Mouse (Mus musculus): ENCODE measurements at regions not wholly inside any gene's neighbourhood (a gene's known extent, or its start where the extent isn't known, plus 50 kb on each side); places are given as distances from the start of the nearest gene placed in this dataset.

GRCm38 (mm10) chr9:32886008-32886650 is 250.1 kb downstream of the Ets1 start:
- WGBS: 47% methylated on average over 6 of the region's 6 CpGs
- H3K27me3 ChIP-seq (ENCODE audit: control insufficient read depth, insufficient read depth, low read length): no peaks in the 10 kb centered on the region
- H3K27ac ChIP-seq: peak overlapping the region; percentile 86
- H3K4me1 ChIP-seq (ENCODE audit: control insufficient read depth, insufficient read depth, low read length): peaks cover 4% of the 10 kb centered on the region; the same call in 1 of the 2 replicates
- no peak overlapping the region for H3K4me3 ChIP-seq
- H3K79me2 ChIP-seq (replicated peaks; ENCODE audit: control insufficient read depth, insufficient read depth, low read length): no peaks in the 10 kb centered on the region
- no peak for TF ChIP-seq CTCF (IDR thresholded peaks at IDR 0.05)
- peak; percentile 65 for TF ChIP-seq POLR2A (IDR thresholded peaks at IDR 0.05; ENCODE audit: insufficient read depth, low read depth, low read length)
- peak; percentile 96 for TF ChIP-seq EP300 (IDR thresholded peaks at IDR 0.05; ENCODE audit: insufficient read depth, low read depth, low read length)
- no peak overlapping the region for H3K9ac ChIP-seq (ENCODE audit: low read depth, low read length)
- DNase-seq: peak; percentile 53 to 69
- no peaks in the 10 kb centered on the region; the same call in 1 of the 2 replicates for H3K36me3 ChIP-seq (ENCODE audit: control insufficient read depth, insufficient read depth, low read length)
- intact Hi-C loops (cut with DNase I): loop anchor here (10.0 kb wide), 1 partner anchor 49 kb away; no protein-coding TSS in a partner anchor

- Histone ChIP-seq H3K79me2 (replicated peaks; ENCODE audit: control insufficient read depth, insufficient read depth, low read length) (no peaks in the 10 kb centered on the region), H3K36me3 (ENCODE audit: control insufficient read depth, insufficient read depth, low read length) (peaks cover 6% of the 10 kb centered on the region), H3K4me1 (ENCODE audit: control insufficient read depth, insufficient read depth, low read length) (peaks cover 14% of the 10 kb centered on the region), H3K27ac (peak overlapping the region; percentile 89), H3K4me3 (no peak overlapping the region), H3K9ac (ENCODE audit: low read depth, low read length) (no peak overlapping the region), H3K27me3 (ENCODE audit: control insufficient read depth, insufficient read depth, low read length) (no peaks in the 10 kb centered on the region)
- DNase-seq: peak in 1 of 2 experiments; percentile 28
- intact Hi-C loops (cut with DNase I): loop anchor here (10.0 kb wide), 2 partner anchors 65 to 185 kb away; no protein-coding TSS in a partner anchor
- 35% methylated on average over 4 of the region's 4 CpGs for whole genome bisulfite sequencing
- TF ChIP-seq POLR2A (IDR thresholded peaks at IDR 0.05; ENCODE audit: insufficient read depth, low read depth, low read length) (no peak), CTCF (IDR thresholded peaks at IDR 0.05) (no peak), EP300 (IDR thresholded peaks at IDR 0.05; ENCODE audit: insufficient read depth, low read depth, low read length) (no peak)
These were observed 263.8 kb downstream of the Ets1 start for GRCm38 (mm10) chr9:32899801-32900200.

GRCm38 (mm10) chr9:32901287-32901686 is 265.3 kb downstream of the Ets1 start:
- TF ChIP-seq CTCF (IDR thresholded peaks at IDR 0.05) (no peak), EP300 (IDR thresholded peaks at IDR 0.05; ENCODE audit: insufficient read depth, low read depth, low read length) (peak; percentile 95), POLR2A (IDR thresholded peaks at IDR 0.05; ENCODE audit: insufficient read depth, low read depth, low read length) (peak; percentile 58; the same call in 1 of the 2 replicates)
- no peaks in the 10 kb centered on the region for H3K27me3 ChIP-seq (ENCODE audit: control insufficient read depth, insufficient read depth, low read length)
- H3K9ac ChIP-seq (ENCODE audit: low read depth, low read length): no peak overlapping the region
- H3K4me3 ChIP-seq: no peak overlapping the region
- intact Hi-C loops (cut with DNase I): loop anchor here (1.0 to 10.0 kb wide), 4 partner anchors 32 to 186 kb away; no protein-coding TSS in a partner anchor
- DNase-seq: peak; percentile 68 to 81
- peaks cover 9% of the 10 kb centered on the region for H3K36me3 ChIP-seq (ENCODE audit: control insufficient read depth, insufficient read depth, low read length)
- peaks cover 17% of the 10 kb centered on the region for H3K4me1 ChIP-seq (ENCODE audit: control insufficient read depth, insufficient read depth, low read length)
- WGBS: 47% methylated on average over 4 of the region's 4 CpGs
- no peaks in the 10 kb centered on the region for H3K79me2 ChIP-seq (replicated peaks; ENCODE audit: control insufficient read depth, insufficient read depth, low read length)
- H3K27ac ChIP-seq: peak overlapping the region; percentile 89

- H3K36me3 ChIP-seq (ENCODE audit: control insufficient read depth, insufficient read depth, low read length): peaks cover 10% of the 10 kb centered on the region
- H3K79me2 ChIP-seq (replicated peaks; ENCODE audit: control insufficient read depth, insufficient read depth, low read length): no peaks in the 10 kb centered on the region
- peak overlapping the region; percentile 81 for H3K27ac ChIP-seq
- no peak overlapping the region; the same call in 1 of the 2 replicates for H3K4me3 ChIP-seq
- peak; percentile 31 to 41 for DNase-seq
- no peak for TF ChIP-seq EP300 (IDR thresholded peaks at IDR 0.05; ENCODE audit: insufficient read depth, low read depth, low read length)
- no peak for TF ChIP-seq POLR2A (IDR thresholded peaks at IDR 0.05; ENCODE audit: insufficient read depth, low read depth, low read length)
- TF ChIP-seq CTCF (IDR thresholded peaks at IDR 0.05): no peak
- intact Hi-C loops (cut with DNase I): loop anchor here (1.0 to 10.0 kb wide), 3 partner anchors 27 to 192 kb away; no protein-coding TSS in a partner anchor
- WGBS: 16% methylated on average over 8 of the region's 8 CpGs
- no peak overlapping the region for H3K9ac ChIP-seq (ENCODE audit: low read depth, low read length)
- peaks cover 14% of the 10 kb centered on the region for H3K4me1 ChIP-seq (ENCODE audit: control insufficient read depth, insufficient read depth, low read length)
- no peaks in the 10 kb centered on the region for H3K27me3 ChIP-seq (ENCODE audit: control insufficient read depth, insufficient read depth, low read length)
These were observed 270.3 kb downstream of the Ets1 start for GRCm38 (mm10) chr9:32906233-32906872.

GRCm38 (mm10) chr9:32910641-32911040 is 274.6 kb downstream of the Ets1 start:
- no peak overlapping the region for H3K27ac ChIP-seq
- no peaks in the 10 kb centered on the region for H3K27me3 ChIP-seq (ENCODE audit: control insufficient read depth, insufficient read depth, low read length)
- H3K79me2 ChIP-seq (replicated peaks; ENCODE audit: control insufficient read depth, insufficient read depth, low read length): no peaks in the 10 kb centered on the region
- peaks cover 7% of the 10 kb centered on the region for H3K4me1 ChIP-seq (ENCODE audit: control insufficient read depth, insufficient read depth, low read length)
- no peak overlapping the region for H3K9ac ChIP-seq (ENCODE audit: low read depth, low read length)
- intact Hi-C loops (cut with DNase I): loop anchor here (2.0 kb wide), 1 partner anchor 14 kb away; no protein-coding TSS in a partner anchor
- TF ChIP-seq EP300 (IDR thresholded peaks at IDR 0.05; ENCODE audit: insufficient read depth, low read depth, low read length) (no peak), CTCF (IDR thresholded peaks at IDR 0.05) (no peak), POLR2A (IDR thresholded peaks at IDR 0.05; ENCODE audit: insufficient read depth, low read depth, low read length) (no peak)
- H3K4me3 ChIP-seq: no peak overlapping the region
- WGBS: 75% methylated on average over 7 of the region's 7 CpGs
- peaks cover 4% of the 10 kb centered on the region for H3K36me3 ChIP-seq (ENCODE audit: control insufficient read depth, insufficient read depth, low read length)
- no peak for DNase-seq

Measured in heart, adult 2 months (tissue).